ENCODE assay signal across 8 mouse cellular contexts in genomic region chr3:102309756-102310155, GRCm38 (mm10).
DNase-seq lines count a peak whose midpoint lies in the region; ATAC-seq and TF ChIP-seq lines count a peak whose summit lies in the region.

No protein-coding gene starts in this region.

- WGBS in heart, embryonic 12.5 days: 21% methylated on average over 9 of the region's 9 CpGs
- 24% methylated on average over 9 of the region's 9 CpGs for WGBS in olfactory bulb, adult 2 months

- H3K27me3 ChIP-seq in heart, embryonic 12.5 days (replicated peaks): 0 out of 2 replicates have a peak, but pooled peaks cover 3% of the 10 kb centered on the region

- H3K4me1 ChIP-seq in heart, embryonic 12.5 days (replicated peaks): 0 out of 2 replicates have a peak, but pooled peaks cover 5% of the 10 kb centered on the region
- no peaks in the 10 kb centered on the region for H3K4me1 ChIP-seq in olfactory bulb, adult 2 months (ENCODE audit: control insufficient read depth, insufficient read depth, low read length)

- TF ChIP-seq POLR2A in olfactory bulb, adult 2 months (IDR thresholded peaks at IDR 0.05; ENCODE audit: insufficient read depth, low read depth, low read length): no peak

- no peak overlapping the region for H3K27ac ChIP-seq in heart, embryonic 12.5 days (ENCODE audit: poor library complexity, severe bottlenecking)
- H3K27ac ChIP-seq in olfactory bulb, adult 2 months (ENCODE audit: insufficient read depth, low read depth, low read length): no peak overlapping the region

- no peak overlapping the region for H3K4me3 ChIP-seq in heart, embryonic 12.5 days
- no peak overlapping the region for H3K4me3 ChIP-seq in olfactory bulb, adult 2 months (ENCODE audit: insufficient read depth, low read depth, low read length)

- no peaks in the 10 kb centered on the region for H3K9me3 ChIP-seq in heart, embryonic 12.5 days (replicated peaks)

- H3K36me3 ChIP-seq in heart, embryonic 12.5 days: no peaks in the 10 kb centered on the region

- intact Hi-C loops in left cerebral cortex, postnatal 14 days (cut with DNase I): loop anchor here (5.0 kb wide), 1 partner anchor 383 kb away; no protein-coding TSS in a partner anchor

- DNase-seq in heart, adult 18-20 months: peak; percentile 74 to 83
- DNase-seq in cerebellum, adult 9-10 months: peak; percentile 17
- DNase-seq in gastrocnemius, adult 18-20 months (ENCODE audit: low spot score): peak; percentile 53
- DNase-seq in kidney, adult 11 months: peak; percentile 46
- DNase-seq in left cerebral cortex, postnatal 14 days (ENCODE audit: low spot score in 2 of 2): peak; percentile 62 to 71
- peak; percentile 59 to 65 for DNase-seq in urinary bladder, adult 18-20 months (ENCODE audit: low spot score in 2 of 2)

- no peak overlapping the region for H3K9ac ChIP-seq in heart, embryonic 12.5 days

- no peak overlapping the region for H3K4me2 ChIP-seq in heart, embryonic 12.5 days

- TF ChIP-seq CTCF in olfactory bulb, adult 2 months (IDR thresholded peaks at IDR 0.05; ENCODE audit: insufficient read depth, low read depth, low read length): peak; percentile 51; the same call in 1 of the 2 replicates

- ATAC-seq in heart, embryonic 12.5 days (ENCODE audit: insufficient number of reproducible peaks, low FRiP score): no peak

Comparison
In these comparisons a context has a peak if more than half of its experiments do, and no peak if none do; other contexts are left out.
1. DNase-seq: peak in every context shown above with its lines; median percentile 78 in heart, adult 18-20 months; 66 in left cerebral cortex, postnatal 14 days; 62 in urinary bladder, adult 18-20 months; 53 in gastrocnemius, adult 18-20 months; 46 in kidney, adult 11 months; 17 in cerebellum, adult 9-10 months.